Mouse (Mus musculus) B cell, adult 2 months (primary cell): Measurements from ENCODE around the gene Ppp6r3.
A peak's percentile ranks its signal among the peaks of the same experiment; 100 is the strongest.

Experiments
- DNase-seq, 2 experiments: peaks; one replicate each; pipeline ENCODE4 v3.0.0; 2022

Gene Ppp6r3

GRCm38 (mm10) chr19:3575632-3576384 lies at the start of gene Ppp6r3:
Gene Ppp6r3, minus strand, starts transcription at chr19:3575749.
- peak; percentile 96 to 97 for DNase-seq

- DNase-seq = no peak
Measured at GRCm38 (mm10) chr19:3625111-3625510, 49.6 kb upstream of the Ppp6r3 start.

- peak; percentile 57 to 61 for DNase-seq
Measured at GRCm38 (mm10) chr19:3623824-3624223, 48.3 kb upstream of the Ppp6r3 start.

GRCm38 (mm10) chr19:3623294-3623693 lies 47.7 kb upstream of the Ppp6r3 start:
- no peak for DNase-seq

- DNase-seq = no peak
Measured at GRCm38 (mm10) chr19:3620871-3621270, 45.3 kb upstream of the Ppp6r3 start.

- DNase-seq = peak; percentile 24 to 27
Measured at GRCm38 (mm10) chr19:3619359-3619758, 43.8 kb upstream of the Ppp6r3 start.

- DNase-seq = no peak
Measured at GRCm38 (mm10) chr19:3613991-3614390, 38.4 kb upstream of the Ppp6r3 start.

- no peak for DNase-seq
Measured at GRCm38 (mm10) chr19:3612534-3613273, 37.2 kb upstream of the Ppp6r3 start.

GRCm38 (mm10) chr19:3611730-3612129 lies 36.2 kb upstream of the Ppp6r3 start:
- no peak for DNase-seq

- no peak for DNase-seq
Measured at GRCm38 (mm10) chr19:3610886-3611285, 35.3 kb upstream of the Ppp6r3 start.

GRCm38 (mm10) chr19:3609826-3610225 lies 34.3 kb upstream of the Ppp6r3 start:
- no peak for DNase-seq

GRCm38 (mm10) chr19:3594316-3594715 lies 18.8 kb upstream of the Ppp6r3 start:
- no peak for DNase-seq

- DNase-seq = no peak
Measured at GRCm38 (mm10) chr19:3593379-3594055, 18.0 kb upstream of the Ppp6r3 start.

- no peak for DNase-seq
Measured at GRCm38 (mm10) chr19:3589968-3590367, 14.4 kb upstream of the Ppp6r3 start.

- no peak for DNase-seq
Measured at GRCm38 (mm10) chr19:3589547-3589946, 14.0 kb upstream of the Ppp6r3 start.

GRCm38 (mm10) chr19:3587729-3588128 lies 12.2 kb upstream of the Ppp6r3 start:
- peak; percentile 58 to 67 for DNase-seq

GRCm38 (mm10) chr19:3586540-3586939 lies 11.0 kb upstream of the Ppp6r3 start:
- peak; percentile 63 to 65 for DNase-seq

GRCm38 (mm10) chr19:3586026-3586425 lies 10.5 kb upstream of the Ppp6r3 start:
- no peak for DNase-seq

- peak; percentile 74 to 78 for DNase-seq
Measured at GRCm38 (mm10) chr19:3581326-3581725, 5.8 kb upstream of the Ppp6r3 start.

- no peak for DNase-seq
Measured at GRCm38 (mm10) chr19:3577911-3578290, 2.4 kb upstream of the Ppp6r3 start.

GRCm38 (mm10) chr19:3577265-3577910 lies 1.8 kb upstream of the Ppp6r3 start:
- DNase-seq = no peak

- no peak for DNase-seq
Measured at GRCm38 (mm10) chr19:3576451-3577264, 1.1 kb upstream of the Ppp6r3 start.
